Mouse (Mus musculus) lung, adult 2 months (tissue): ENCODE results near the gene Secisbp2l.

ENCODE experiments used
- CTCF ChIP-seq: fragments of 200-500 bp; IDR thresholded peaks from 2 replicates; pipeline ENCODE4 v1.5.1; 2011; ENCODE audit warnings: mild to moderate bottlenecking, low read length, control low read depth; ENCODE audit not compliant: insufficient read depth
- POLR2A ChIP-seq: fragments of 200-500 bp; IDR thresholded peaks from 2 replicates; pipeline ENCODE4 v1.6.1; 2011; ENCODE audit warnings: low read depth, mild to moderate bottlenecking, control low read depth, low read length, borderline replicate concordance; ENCODE audit errors: extremely low read depth

- no peak for TF ChIP-seq POLR2A
- no peak for TF ChIP-seq CTCF
Observed at GRCm38 (mm10) chr2:125813972-125814595, 31.4 kb upstream of the Secisbp2l start.
